Mouse (Mus musculus) intestine, postnatal 0 days (tissue): ENCODE results near the gene Gm47283. TPM values are rescaled to one million over a fixed set of nuclear protein-coding genes. Genes with fewer than 3 reads are reported as not detected.
"Not testable (repeated sequence)": the region's sequence is repeated elsewhere in the genome, so short reads cannot be mapped to it uniquely, and the experiment has no call there.

ENCODE experiments used
- ATAC-seq: fragments of 200-750 bp; cut with Nextera tagmentation; 2 replicates; pipeline ENCODE4 v1.8.0; 2017; ENCODE audit warnings: mild to moderate bottlenecking, moderate TSS enrichment, moderate library complexity
- H3K27ac ChIP-seq: fragments of 300-500 bp; sonication (generic); 2 replicates; pipeline ENCODE4 v1.5.1; 2014; ENCODE audit warnings: mild to moderate bottlenecking, low read depth, low read length, moderate library complexity
- H3K27me3 ChIP-seq: fragments of 300-500 bp; sonication (generic); replicated peaks from 2 replicates; pipeline ENCODE4 v1.6.1; 2014; ENCODE audit warnings: low read length, mixed read lengths; ENCODE audit not compliant: control insufficient read depth, insufficient read depth
- H3K36me3 ChIP-seq: fragments of 300-500 bp; sonication (generic); 2 replicates; pipeline ENCODE4 v1.6.1; 2014; ENCODE audit warnings: mild to moderate bottlenecking, moderate library complexity; ENCODE audit not compliant: control insufficient read depth, insufficient read depth
- H3K4me1 ChIP-seq: fragments of 300-500 bp; sonication (generic); replicated peaks from 2 replicates; pipeline ENCODE4 v1.6.1; 2014; ENCODE audit warnings: antibody characterized with exemption, low read length, mixed read lengths; ENCODE audit not compliant: control insufficient read depth, insufficient read depth
- H3K4me2 ChIP-seq: fragments of 300-500 bp; sonication (generic); replicated peaks from 2 replicates; pipeline ENCODE4 v1.6.1; 2014; ENCODE audit warnings: low read depth, mild to moderate bottlenecking, moderate library complexity
- H3K4me3 ChIP-seq: fragments of 300-500 bp; sonication (generic); 2 replicates; pipeline ENCODE4 v1.5.1; 2014; ENCODE audit warnings: low read depth, low read length
- H3K9ac ChIP-seq: fragments of 300-500 bp; sonication (generic); 2 replicates; pipeline ENCODE4 v1.6.1; 2014; ENCODE audit warnings: mild to moderate bottlenecking, low read depth, low read length
- H3K9me3 ChIP-seq: fragments of 300-500 bp; sonication (generic); 2 replicates; pipeline ENCODE4 v1.6.1; 2016; ENCODE audit warnings: mixed run types; ENCODE audit not compliant: control insufficient read depth
- CTCF ChIP-seq: sonication (generic); IDR thresholded peaks from 2 replicates; pipeline ENCODE4 v1.5.1; 2016; ENCODE audit warnings: low read depth, mild to moderate bottlenecking, control low read depth, antibody characterized with exemption, moderate library complexity
- WGBS: fragments of 180-500 bp; shearing (Covaris S2); extraction: QIAGEN DNeasy Blood & Tissue Kit; methylation state at CpG from one replicate; pipeline ENCODE4 v1.1.7; 2014; 5-methylcytosine and 5-hydroxymethylcytosine counted together
- polyA plus RNA-seq: library from polyadenylated mRNA; unstranded; fragments of >200 nt; fragmentation: Nextera tagmentation; extraction: Ambion mirVana; gene quantifications from 2 replicates; pipeline ENCODE4 v1.2.1, GENCODE M21; 2015

The Gm47283 gene
- polyA plus RNA-seq, 1 experiment from 2014 or later = not detected

DNA sequence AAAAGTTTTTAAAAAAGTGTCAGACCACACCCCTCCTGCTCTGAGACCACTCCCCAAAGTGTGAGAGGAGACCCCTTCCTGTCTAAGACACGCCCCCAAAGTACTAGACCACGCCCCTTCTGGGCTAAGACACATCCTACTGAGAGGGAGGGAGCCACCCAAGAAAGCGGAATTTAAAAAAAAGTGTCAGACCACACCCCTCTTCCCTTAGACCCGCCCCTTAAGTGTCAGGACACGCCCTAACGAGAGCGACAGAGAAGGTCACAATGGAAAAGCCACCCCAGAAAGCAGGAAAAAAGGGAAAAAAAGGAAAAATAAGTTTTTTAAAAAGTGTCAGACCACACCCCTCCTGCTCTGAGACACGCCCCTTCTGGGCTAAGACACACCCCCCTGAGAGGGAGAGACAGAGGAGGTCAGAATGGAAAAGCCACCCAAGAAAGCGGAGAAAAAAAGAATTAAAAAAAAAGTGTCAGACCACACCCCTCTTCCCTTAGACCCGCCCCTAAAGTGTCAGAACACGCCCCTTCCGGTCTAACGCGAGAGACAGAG, 44.5 kb upstream of the Gm47283 start:
- H3K4me3 ChIP-seq = no peak overlapping the region
- peaks cover 34% of the 10 kb centered on the region for H3K36me3 ChIP-seq
- TF ChIP-seq CTCF = no peak
- ATAC-seq = peak; percentile 48
- no peak overlapping the region for H3K4me2 ChIP-seq
- 57% methylated on average over 14 of the region's 14 CpGs for WGBS
- H3K27me3 ChIP-seq = no peaks in the 10 kb centered on the region
- no peaks in the 10 kb centered on the region for H3K4me1 ChIP-seq
- H3K9me3 ChIP-seq = peaks cover 49% of the 10 kb centered on the region
- H3K27ac ChIP-seq = no peak overlapping the region
- H3K9ac ChIP-seq = no peak overlapping the region

GRCm38 (mm10) chrY:90741006-90741405, 43.5 kb upstream of the Gm47283 start:
- not testable (repeated sequence) for H3K9ac ChIP-seq, ATAC-seq, H3K4me1 ChIP-seq, H3K4me2 ChIP-seq, H3K27me3 ChIP-seq, H3K4me3 ChIP-seq
- Histone ChIP-seq H3K27ac (peak overlapping the region; percentile 70), H3K36me3 (peaks cover 34% of the 10 kb centered on the region), H3K9me3 (peaks cover 49% of the 10 kb centered on the region)
- WGBS = 82% methylated on average over 38 of the region's 38 CpGs

DNA sequence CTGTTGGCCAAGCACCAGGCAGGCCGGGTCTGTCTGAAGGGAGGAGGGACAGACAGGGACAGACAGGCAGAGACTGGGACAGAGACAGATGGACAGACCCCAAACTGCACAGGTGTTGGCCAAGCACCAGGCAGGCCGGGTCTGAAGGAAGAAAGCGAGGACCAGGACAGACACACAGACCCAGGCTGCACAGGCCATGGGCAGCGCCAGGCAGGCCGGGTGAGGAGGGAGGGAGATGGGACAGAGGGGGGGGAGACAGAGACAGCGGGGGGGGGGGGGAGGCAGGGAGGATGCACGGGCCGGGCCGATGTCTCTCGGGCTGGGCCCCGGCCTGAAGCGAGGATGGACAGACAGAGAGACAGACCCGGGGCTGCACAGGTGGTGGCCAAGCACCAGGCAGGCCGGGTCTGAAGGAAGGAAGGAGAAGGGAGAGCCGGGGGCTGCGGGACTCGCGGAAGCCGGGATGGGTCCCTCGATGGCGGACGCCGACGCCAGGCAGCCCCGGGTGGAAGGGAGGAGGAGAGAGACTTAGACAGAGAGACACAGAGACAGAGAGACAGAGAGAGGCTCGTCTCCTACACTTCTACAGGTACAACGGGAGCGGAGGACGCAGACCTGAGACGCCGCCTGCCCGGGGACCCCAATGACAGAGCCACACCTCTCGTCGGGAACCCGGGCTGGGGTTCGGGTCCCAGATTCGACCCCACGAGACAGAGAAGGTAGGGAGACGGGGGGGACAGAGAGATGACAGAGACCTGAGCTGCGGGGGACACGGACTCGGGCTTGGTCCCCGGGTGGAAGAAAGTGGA, 42.9 kb upstream of the Gm47283 start:
- Histone ChIP-seq H3K9me3 (peaks cover 49% of the 10 kb centered on the region), H3K36me3 (peaks cover 34% of the 10 kb centered on the region), H3K27ac (peak overlapping the region; percentile 51)
- not testable (repeated sequence) for H3K4me1 ChIP-seq, H3K4me2 ChIP-seq, H3K27me3 ChIP-seq, H3K4me3 ChIP-seq, H3K9ac ChIP-seq, ATAC-seq
- 87% methylated on average over 43 of the region's 43 CpGs for WGBS

DNA sequence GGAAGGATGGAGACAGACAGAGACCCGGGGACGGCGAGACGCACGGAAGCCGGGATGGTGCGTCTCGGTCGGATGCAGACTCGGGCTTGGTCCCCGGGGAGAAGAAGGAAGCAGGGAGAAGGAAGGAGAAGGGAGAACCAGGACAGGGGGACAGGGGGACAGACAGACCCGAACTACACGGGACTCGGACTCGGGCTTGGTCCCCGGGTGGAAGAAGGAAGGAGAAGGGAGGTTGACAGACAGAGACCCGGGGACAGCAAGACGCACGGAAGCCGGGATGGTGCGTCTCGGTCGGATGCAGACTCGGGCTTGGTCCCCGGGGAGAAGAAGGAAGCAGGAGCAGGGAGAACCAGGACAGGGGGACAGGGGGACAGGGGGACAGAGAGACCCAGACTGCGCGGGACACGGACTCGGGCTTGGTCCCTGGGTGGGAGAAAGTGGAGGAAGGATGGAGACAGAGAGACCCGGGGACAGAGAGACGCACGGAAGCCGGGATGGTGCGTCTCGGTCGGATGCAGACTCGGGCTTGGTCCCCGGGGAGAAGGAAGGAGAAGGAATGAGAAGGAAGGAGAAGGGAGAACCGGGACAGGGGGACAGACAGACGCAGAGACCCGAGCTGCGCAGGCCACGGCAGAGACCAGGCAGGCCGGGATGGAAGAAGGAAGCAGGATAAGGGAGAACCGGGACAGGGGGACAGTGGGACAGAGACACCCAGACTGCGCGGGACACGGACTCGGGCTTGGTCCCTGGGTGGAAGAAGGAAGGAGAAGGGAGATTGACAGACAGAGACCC, 42.1 kb upstream of the Gm47283 start:
- H3K27me3 ChIP-seq, H3K9ac ChIP-seq, ATAC-seq, H3K4me2 ChIP-seq, H3K4me3 ChIP-seq, H3K4me1 ChIP-seq: not testable (repeated sequence)
- Histone ChIP-seq H3K36me3 (peaks cover 33% of the 10 kb centered on the region), H3K27ac (peak overlapping the region; percentile 51), H3K9me3 (peaks cover 46% of the 10 kb centered on the region)
- WGBS = 93% methylated on average over 49 of the region's 49 CpGs

DNA sequence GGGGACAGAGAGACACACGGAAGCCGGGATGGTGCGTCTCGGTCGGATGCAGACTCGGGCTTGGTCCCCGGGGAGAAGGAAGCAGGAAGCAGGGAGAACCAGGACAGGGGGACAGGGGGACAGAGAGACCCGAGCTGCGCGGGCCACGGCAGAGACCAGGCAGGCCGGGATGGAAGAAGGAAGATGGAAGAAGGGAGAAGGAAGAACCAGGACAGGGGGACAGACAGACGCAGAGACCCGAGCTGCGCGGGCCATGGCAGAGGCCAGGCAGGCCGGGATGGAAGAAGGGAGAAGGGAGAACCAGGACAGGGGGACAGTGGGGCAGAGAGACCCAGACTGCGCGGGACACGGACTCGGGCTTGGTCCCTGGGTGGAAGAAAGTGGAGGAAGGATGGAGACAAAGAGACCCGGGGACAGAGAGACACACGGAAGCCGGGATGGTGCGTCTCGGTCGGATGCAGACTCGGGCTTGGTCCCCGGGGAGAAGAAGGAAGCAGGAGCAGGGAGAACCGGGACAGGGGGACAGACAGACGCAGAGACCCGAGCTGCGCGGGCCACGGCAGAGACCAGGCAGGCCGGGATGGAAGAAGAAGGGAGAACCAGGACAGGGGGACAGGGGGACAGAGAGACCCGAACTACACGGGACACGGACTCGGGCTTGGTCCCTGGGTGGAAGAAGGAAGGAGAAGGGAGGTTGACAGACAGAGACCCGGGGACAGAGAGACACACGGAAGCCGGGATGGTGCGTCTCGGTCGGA, 41.3 kb upstream of the Gm47283 start:
- Histone ChIP-seq H3K36me3 (peaks cover 26% of the 10 kb centered on the region), H3K9me3 (peaks cover 39% of the 10 kb centered on the region)
- not testable (repeated sequence) for H3K4me1 ChIP-seq, H3K27me3 ChIP-seq, H3K4me3 ChIP-seq, H3K4me2 ChIP-seq, H3K9ac ChIP-seq, ATAC-seq, H3K27ac ChIP-seq
- 92% methylated on average over 46 of the region's 46 CpGs for WGBS

DNA sequence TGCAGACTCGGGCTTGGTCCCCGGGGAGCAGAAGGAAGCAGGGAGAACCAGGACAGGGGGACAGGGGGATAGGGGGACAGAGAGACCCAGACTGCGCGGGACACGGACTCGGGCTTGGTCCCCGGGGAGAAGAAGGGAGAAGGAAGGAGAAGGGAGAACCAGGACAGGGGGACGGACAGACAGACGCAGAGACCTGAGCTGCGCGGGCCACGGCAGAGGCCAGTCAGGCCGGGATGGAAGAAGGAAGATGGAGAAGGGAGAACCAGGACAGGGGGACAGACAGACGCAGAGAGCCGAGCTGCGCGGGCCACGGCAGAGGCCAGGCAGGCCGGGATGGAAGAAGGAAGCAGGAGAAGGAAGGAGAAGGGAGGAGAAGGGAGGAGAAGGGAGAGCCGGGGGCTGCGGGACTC, 40.7 kb upstream of the Gm47283 start:
- Histone ChIP-seq H3K4me3 (no peak overlapping the region), H3K27me3 (no peaks in the 10 kb centered on the region), H3K9ac (no peak overlapping the region), H3K4me1 (no peaks in the 10 kb centered on the region), H3K36me3 (peaks cover 20% of the 10 kb centered on the region), H3K27ac (no peak overlapping the region), H3K9me3 (peaks cover 34% of the 10 kb centered on the region), H3K4me2 (no peak overlapping the region; the same call in 1 of the 2 replicates)
- WGBS = 90% methylated on average over 21 of the region's 21 CpGs
- TF ChIP-seq CTCF = no peak
- no peak for ATAC-seq

DNA sequence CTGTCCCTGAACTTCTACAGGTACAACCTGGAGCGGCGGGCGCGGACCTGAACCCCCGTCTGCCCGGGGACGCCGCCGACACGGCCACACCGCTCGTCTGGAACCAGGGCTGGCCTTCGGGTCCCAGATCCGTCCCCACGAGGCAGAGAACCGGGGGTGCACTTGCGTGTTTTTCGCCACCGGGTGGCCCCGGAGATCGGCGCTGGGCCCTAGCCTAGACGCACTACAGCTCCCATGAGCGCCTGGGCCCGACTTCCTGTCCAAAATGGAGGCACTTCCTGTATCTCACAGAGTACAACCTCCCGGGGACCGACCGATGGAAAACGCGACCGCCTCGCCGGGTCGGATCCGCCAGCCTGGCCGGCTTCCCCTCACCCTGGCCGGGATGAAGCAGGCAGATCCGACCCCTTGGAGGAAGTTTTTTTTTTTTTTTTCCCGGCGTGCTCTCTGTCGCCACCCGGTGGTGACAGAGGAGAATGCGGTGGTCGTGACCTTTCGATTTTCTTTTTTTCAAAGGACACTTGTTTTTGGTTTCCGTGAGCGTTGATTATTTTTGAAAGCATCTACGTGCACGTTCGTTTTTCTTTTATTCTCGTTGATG, 40.1 kb upstream of the Gm47283 start:
- H3K27me3 ChIP-seq, H3K4me1 ChIP-seq, H3K9ac ChIP-seq, H3K27ac ChIP-seq: not testable (repeated sequence)
- Histone ChIP-seq H3K4me3 (peak overlapping the region; percentile 9; the same call in 1 of the 2 replicates), H3K9me3 (peaks cover 27% of the 10 kb centered on the region), H3K36me3 (peaks cover 14% of the 10 kb centered on the region; the same call in 1 of the 2 replicates), H3K4me2 (peak overlapping the region; percentile 38; the same call in 1 of the 2 replicates)
- WGBS = 70% methylated on average over 50 of the region's 51 CpGs
- peak; percentile 98 for ATAC-seq

DNA sequence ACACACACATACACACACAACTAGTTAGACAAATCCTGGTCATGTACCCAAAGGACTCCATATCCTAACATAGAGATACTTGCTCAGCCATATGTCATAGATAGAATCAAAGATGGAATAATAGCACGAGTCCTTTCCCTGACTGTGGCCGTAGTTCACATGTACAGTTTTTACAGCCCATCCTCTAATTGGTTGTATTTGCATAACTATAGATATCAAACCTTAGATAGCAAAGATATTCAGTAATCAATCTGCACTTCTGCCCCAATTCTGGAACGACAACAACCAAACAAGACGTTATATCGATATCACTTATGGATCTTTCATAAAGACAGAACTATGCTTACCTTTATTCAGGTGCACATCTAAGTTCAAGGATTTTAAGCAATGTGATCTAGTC, 39.3 kb upstream of the Gm47283 start:
- peaks cover 20% of the 10 kb centered on the region for H3K9me3 ChIP-seq
- not testable (repeated sequence) for H3K27me3 ChIP-seq, H3K36me3 ChIP-seq, H3K27ac ChIP-seq, ATAC-seq, H3K4me2 ChIP-seq, H3K4me1 ChIP-seq, H3K9ac ChIP-seq, H3K4me3 ChIP-seq
- 89% methylated on average over 5 of the region's 5 CpGs for WGBS
